Mouse (Mus musculus): Measurements from ENCODE around the gene Olfr1535.

GRCm38 (mm10) chr13:21542708-21543107 lies 17.0 kb downstream of the Olfr1535 start, which contains the start of gene Olfr1366:
- TF ChIP-seq POLR2A (IDR thresholded peaks at IDR 0.05; ENCODE audit: control insufficient read depth, low read depth, low read length) (no peak), CTCF (IDR thresholded peaks at IDR 0.05; ENCODE audit: control insufficient read depth, insufficient read depth, insufficient replicate concordance, low read depth, low read length) (no peak)

Data from testis, adult 2 months (tissue).